Mouse (Mus musculus): ENCODE measurements around the gene Yy1.
A peak's percentile ranks its signal among the peaks of the same experiment; 100 is the strongest.

DNA sequence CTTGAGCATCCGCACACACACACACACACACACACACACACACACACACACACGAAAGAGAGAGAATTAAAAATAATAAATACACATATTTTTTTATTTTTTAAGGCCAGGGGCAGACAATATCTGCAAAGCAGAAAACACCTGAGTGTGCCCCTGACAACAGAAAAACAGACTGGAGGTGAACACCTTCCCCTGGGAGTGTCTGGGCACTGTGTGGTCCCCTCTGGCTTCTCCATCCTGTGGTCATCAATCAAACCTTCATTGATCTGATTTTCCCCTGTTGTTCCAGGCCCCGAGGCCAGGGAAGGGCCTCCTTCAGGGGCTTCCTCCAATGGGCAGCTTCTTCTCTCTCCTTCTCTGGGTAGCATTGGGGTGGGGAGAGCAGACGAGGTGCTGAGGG is 31.1 kb upstream of the Yy1 start:
- no peak for TF ChIP-seq MAFK (IDR thresholded peaks at IDR 0.05; ENCODE audit: borderline replicate concordance, low read depth, low read length)
- TF ChIP-seq MAX (IDR thresholded peaks at IDR 0.05; ENCODE audit: low read length), result no peak
- no peak for TF ChIP-seq TAL1 (IDR thresholded peaks at IDR 0.05; ENCODE audit: low read length)
- no peak for TF ChIP-seq POLR2A (IDR thresholded peaks at IDR 0.05; ENCODE audit: control insufficient read depth in 1 of 2, insufficient read depth in 1 of 2, low read depth in 1 of 2, low read length in 2 of 2, poor library complexity in 1 of 2)
- peak in 1 of 2 experiments; percentile 4; a peak in 1 of 4 replicates for TF ChIP-seq EP300 (IDR thresholded peaks at IDR 0.05; ENCODE audit: low read depth in 1 of 2, low read length in 2 of 2)
- TF ChIP-seq GATA1 (IDR thresholded peaks at IDR 0.05; ENCODE audit: low read depth, low read length), result no peak
- TF ChIP-seq CTCF (IDR thresholded peaks at IDR 0.05 in 2 of 3, conservative IDR thresholded peaks at IDR 0.05 in 1 of 3; ENCODE audit: control insufficient read depth in 1 of 3, insufficient read depth in 1 of 3, low read depth in 2 of 3, low read length in 3 of 3, poor library complexity in 1 of 3, severe bottlenecking in 1 of 3), result no peak
- no peak for TF ChIP-seq USF2 (IDR thresholded peaks at IDR 0.05; ENCODE audit: borderline replicate concordance in 1 of 2, insufficient read depth in 1 of 2, low read depth in 1 of 2, low read length in 2 of 2)
- TF ChIP-seq ZKSCAN1 (IDR thresholded peaks at IDR 0.05; ENCODE audit: low read depth, low read length), result no peak
